Mouse (Mus musculus) activated CD4-positive, CD25-positive, alpha-beta regulatory T cell (primary cell): Measurements from ENCODE around the gene Usp12. TPM values are rescaled to one million over a fixed set of nuclear protein-coding genes. Genes with fewer than 3 reads are reported as not detected.

Experiments used
- polyA plus RNA-seq, 2 experiments: library from polyadenylated mRNA; unstranded; fragments of 100-300 nt; shearing (Covaris generic); gene quantifications; one replicate each; pipeline ENCODE4 v1.2.1; 2017

The Usp12 gene
- polyA plus RNA-seq: 10 to 100 TPM; 17.8 to 18.5 TPM

GRCm38 (mm10) chr5:146794853-146795252, at the start of gene Usp12:
Gene Usp12, minus strand, starts transcription at chr5:146795006.

DNA sequence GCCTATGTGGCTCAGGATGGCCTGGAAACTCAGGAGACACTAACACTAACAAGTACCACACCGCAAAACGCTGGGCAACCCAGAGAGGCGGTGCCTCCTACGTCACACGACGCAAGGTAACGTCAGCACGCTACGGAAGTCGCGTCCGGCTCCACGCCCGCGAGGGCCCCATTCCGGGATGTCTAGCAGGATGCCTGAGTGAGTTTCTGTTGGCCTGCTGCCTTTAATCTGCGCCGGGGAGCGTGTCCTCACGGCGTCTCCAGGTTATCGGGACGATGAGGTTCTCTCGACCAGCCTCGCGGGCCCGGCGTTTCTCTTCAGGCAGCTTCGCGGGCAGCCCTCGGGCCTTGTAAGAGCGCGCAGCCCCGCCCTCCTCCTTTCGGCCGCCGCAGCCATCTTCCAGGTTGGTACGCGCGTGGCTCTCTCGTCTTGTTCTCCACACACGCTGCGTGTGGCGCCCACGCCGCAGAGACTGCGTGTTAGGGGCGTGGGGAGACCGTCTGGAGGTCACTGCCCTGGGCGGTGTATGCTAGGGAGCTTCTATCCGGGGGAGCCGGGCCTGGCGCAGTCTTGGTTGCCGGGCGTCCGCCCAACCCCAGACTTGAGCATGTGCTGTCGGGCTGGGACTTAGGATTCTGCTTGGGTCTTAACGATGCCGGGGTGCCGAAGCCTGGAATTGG, 38.1 kb upstream of the Usp12 start, which contains the start of gene Rpl21:
Rpl21 (plus strand) TSS at position 122 of the 680 bp plus-strand sequence.

Other genes starting within 250 kb of the Usp12 start
- gene Gm3415, start 238.9 kb downstream of the Usp12 start, polyA plus RNA-seq: not detected
- not detected for gene Gpr12, start 209.8 kb downstream of the Usp12 start, polyA plus RNA-seq
- 100 to 1,000 TPM; 250 to 450 TPM for gene Rpl21, start 37.9 kb upstream of the Usp12 start, polyA plus RNA-seq
- 1 to 10 TPM; 5.5 to 6.3 TPM for gene Rasl11a, start 50.1 kb upstream of the Usp12 start, polyA plus RNA-seq
- 100 to 1,000 TPM; 110 to 128 TPM for gene Gtf3a, start 153.7 kb upstream of the Usp12 start, polyA plus RNA-seq
- gene Mtif3, start 168.8 kb upstream of the Usp12 start, polyA plus RNA-seq: 10 to 100 TPM; 35.6 to 39.3 TPM